Mouse (Mus musculus) thymus, adult 2 months (tissue): ENCODE measurements around the gene Ifnz.

Experiments used
- CTCF ChIP-seq: fragments of 200-500 bp; IDR thresholded peaks from 2 replicates; pipeline ENCODE4 v1.5.1; 2012; ENCODE audit warnings: mild to moderate bottlenecking, control low read depth, low read length, moderate library complexity, borderline replicate concordance; ENCODE audit not compliant: control insufficient read depth, poor library complexity, insufficient read depth; ENCODE audit errors: extremely low read depth
- POLR2A ChIP-seq: fragments of 200-500 bp; IDR thresholded peaks from 2 replicates; pipeline ENCODE4 v1.6.1; 2012; ENCODE audit warnings: mild to moderate bottlenecking, low read length, control low read depth, moderate library complexity; ENCODE audit not compliant: control insufficient read depth, poor library complexity, insufficient read depth; ENCODE audit errors: extremely low read depth

DNA sequence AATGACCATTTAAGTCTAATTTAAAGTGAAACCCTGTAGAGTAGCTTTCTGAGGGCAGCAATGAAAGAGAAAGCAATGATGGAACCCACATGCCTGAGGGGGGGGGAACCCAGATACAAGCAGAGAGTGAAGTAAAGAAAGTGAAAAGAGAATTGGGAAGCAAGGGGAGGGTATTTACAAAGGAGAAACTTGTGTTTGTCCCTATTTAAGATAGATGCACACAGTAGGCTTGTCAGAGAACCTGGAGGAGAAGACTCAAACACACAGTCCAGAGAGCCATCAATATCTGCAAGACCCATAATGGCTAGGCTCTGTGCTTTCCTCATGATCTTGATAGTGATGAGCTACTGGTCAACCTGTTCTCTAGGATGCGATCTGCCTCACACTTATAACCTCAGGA, 37.7 kb downstream of the Ifnz start, which contains the start of gene Ifna11:
- TF ChIP-seq CTCF (no peak), POLR2A (no peak)
